Mouse (Mus musculus): ENCODE results near the gene Sept12. TPM values are rescaled to one million over a fixed set of nuclear protein-coding genes. Genes with fewer than 3 reads are reported as not detected.

Gene Sept12
- polyA plus RNA-seq, 1 experiment from 2014 or later, result not detected

DNA sequence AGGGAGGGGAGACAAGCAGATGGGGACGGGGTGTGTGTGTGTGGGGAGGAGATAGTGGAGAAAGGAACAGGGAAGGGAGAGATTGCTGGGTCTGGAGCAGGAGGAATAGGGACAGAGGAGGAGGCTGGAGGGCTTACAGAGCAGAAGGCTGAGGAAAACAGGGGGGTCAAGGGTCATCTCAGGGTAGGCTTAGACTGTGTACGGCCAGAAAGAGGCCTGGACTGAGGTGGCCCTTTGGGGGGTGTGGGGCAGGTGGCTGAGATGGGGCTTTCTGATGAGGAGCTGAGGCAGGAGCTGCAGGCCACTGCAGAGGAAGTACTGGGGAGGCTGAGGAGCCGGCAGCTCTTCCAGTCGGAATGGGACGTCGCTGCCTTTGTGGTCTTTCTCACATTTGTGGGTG lies 9.8 kb upstream of the Sept12 start:
- Histone ChIP-seq H3K27me3 (no peaks in the 10 kb centered on the region), H3K4me2 (replicated peaks) (no peak overlapping the region), H3K36me3 (peaks cover 17% of the 10 kb centered on the region), H3K4me3 (no peak overlapping the region), H3K9me3 (replicated peaks) (no peaks in the 10 kb centered on the region), H3K27ac (no peak overlapping the region), H3K4me1 (peaks cover 6% of the 10 kb centered on the region), H3K9ac (no peak overlapping the region)
- ATAC-seq (ENCODE audit: low FRiP score), result 0 out of 2 replicates have a peak, but pooled peaks have one; percentile 7
- WGBS, result 54% methylated on average over 6 of the region's 6 CpGs

DNA sequence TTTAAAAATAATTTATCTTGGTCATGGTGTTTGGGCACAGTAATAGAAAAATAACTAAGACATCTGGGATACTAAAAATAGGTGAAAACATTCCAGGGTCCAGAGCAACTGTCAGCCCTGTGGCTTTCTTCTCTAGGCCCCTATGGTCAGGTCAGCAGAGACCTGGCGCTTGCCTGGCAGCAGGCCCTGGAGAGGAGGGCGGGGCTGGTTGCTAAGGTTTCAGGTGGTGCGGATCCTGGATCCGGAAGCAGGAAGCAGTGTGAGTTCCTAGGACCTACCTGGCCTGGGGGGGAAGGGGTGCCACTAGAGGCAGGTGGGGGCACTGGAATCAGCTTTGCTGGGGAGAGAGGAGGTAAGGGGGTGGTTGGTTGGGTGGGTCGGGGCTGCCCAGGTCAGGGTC lies 9.4 kb upstream of the Sept12 start, which contains the start of gene Smim22:
Smim22 (plus strand) TSS at position 222 of the 400 bp plus-strand sequence.
- H3K4me3 ChIP-seq, result no peak within 1 kb of the TSS
- ATAC-seq (ENCODE audit: low FRiP score), result 0 out of 2 replicates have a peak, but pooled peaks have one; percentile 9

DNA sequence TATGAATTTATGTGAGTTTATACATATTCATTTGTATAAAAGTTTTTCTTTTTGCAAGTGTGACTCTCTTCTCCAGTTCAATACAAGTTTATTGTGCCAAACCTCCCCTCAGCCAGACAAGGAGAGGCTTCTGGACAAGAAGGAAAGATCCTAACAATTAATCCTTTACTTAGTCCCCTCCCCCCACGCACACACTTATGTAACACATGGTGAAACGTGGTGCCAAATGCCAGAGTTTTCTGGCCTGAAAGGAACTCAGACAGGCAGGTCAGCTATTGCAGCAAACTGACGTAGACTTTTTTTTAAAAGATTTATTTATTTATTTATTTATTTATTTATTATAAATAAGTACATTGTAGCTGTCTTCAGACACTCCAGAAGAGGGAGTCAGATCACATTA lies 3.0 kb upstream of the Sept12 start:
- H3K4me2 ChIP-seq (replicated peaks), result no peak overlapping the region
- no peak for ATAC-seq (ENCODE audit: low FRiP score)
- H3K9ac ChIP-seq, result no peak overlapping the region
- H3K27me3 ChIP-seq, result no peaks in the 10 kb centered on the region
- no peaks in the 10 kb centered on the region for H3K9me3 ChIP-seq (replicated peaks)
- no peaks in the 10 kb centered on the region for H3K4me1 ChIP-seq
- no peaks in the 10 kb centered on the region for H3K36me3 ChIP-seq
- WGBS, result 79% methylated on average over 3 of the region's 3 CpGs
- no peak overlapping the region for H3K4me3 ChIP-seq
- no peak overlapping the region for H3K27ac ChIP-seq

More for the DNA sequence above, 9.4 kb upstream of the Sept12 start, which contains the start of gene Smim22:
- Histone ChIP-seq H3K9ac (no peak within 1 kb of the TSS), H3K36me3 (peaks cover 17% of the 10 kb centered on the region), H3K27ac (no peak within 1 kb of the TSS), H3K4me2 (replicated peaks) (no peak within 1 kb of the TSS), H3K27me3 (no peaks in the 10 kb centered on the region), H3K9me3 (replicated peaks) (no peaks in the 10 kb centered on the region), H3K4me1 (peaks cover 2% of the 10 kb centered on the region)
- WGBS, result 50% methylated on average over 5 of the region's 5 CpGs

DNA sequence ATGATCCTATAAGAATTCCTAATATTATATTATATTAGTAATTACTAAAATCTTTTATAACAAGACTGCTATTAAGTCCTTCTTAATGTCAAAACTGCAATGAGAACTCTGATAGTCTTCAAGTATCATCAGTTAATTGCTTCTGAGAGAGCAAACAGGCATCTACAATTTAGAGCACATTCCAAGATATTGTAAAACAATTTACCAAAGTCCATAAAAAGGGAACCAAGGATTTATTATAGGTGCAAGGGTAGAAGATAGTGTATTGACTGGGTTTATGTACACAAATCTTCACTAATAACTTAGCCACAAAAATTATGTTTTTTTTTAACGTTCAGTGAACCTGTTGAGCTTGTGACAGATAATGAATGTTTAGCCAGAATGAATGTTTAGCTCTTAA lies 1.3 kb upstream of the Sept12 start:
- WGBS, result 90% methylated on average over 1 of the region's 1 CpGs
- Histone ChIP-seq H3K36me3 (no peaks in the 10 kb centered on the region), H3K4me1 (no peaks in the 10 kb centered on the region), H3K4me2 (replicated peaks) (no peak overlapping the region), H3K27ac (no peak overlapping the region), H3K27me3 (no peaks in the 10 kb centered on the region), H3K9ac (no peak overlapping the region), H3K4me3 (no peak overlapping the region), H3K9me3 (replicated peaks) (no peaks in the 10 kb centered on the region)
- ATAC-seq (ENCODE audit: low FRiP score), result no peak

DNA sequence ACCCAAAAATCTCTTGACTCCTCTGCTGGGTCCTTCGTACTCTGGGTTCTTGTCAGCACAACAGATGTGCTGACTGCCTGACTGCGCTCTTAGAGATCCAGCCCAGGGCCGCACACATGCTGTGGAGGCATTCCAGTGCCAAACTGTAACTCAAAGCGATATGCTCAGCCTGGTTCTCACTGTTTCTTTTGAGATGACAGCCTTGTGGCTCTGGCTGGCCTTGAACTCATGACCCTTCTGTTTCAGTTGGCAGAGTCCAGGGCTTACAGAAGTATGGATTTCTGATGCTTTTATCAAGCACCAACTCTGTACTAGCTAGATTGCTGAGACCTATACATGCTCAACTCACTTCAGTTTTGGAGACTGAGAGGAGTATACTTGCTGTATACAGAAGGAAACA lies 4.4 kb downstream of the Sept12 start:
- Histone ChIP-seq H3K36me3 (no peaks in the 10 kb centered on the region), H3K9ac (no peak overlapping the region), H3K27ac (no peak overlapping the region), H3K9me3 (replicated peaks) (no peaks in the 10 kb centered on the region), H3K4me1 (no peaks in the 10 kb centered on the region), H3K27me3 (no peaks in the 10 kb centered on the region), H3K4me2 (replicated peaks) (no peak overlapping the region), H3K4me3 (no peak overlapping the region)
- ATAC-seq (ENCODE audit: low FRiP score), result no peak
- WGBS, result 83% methylated on average over 4 of the region's 4 CpGs

DNA sequence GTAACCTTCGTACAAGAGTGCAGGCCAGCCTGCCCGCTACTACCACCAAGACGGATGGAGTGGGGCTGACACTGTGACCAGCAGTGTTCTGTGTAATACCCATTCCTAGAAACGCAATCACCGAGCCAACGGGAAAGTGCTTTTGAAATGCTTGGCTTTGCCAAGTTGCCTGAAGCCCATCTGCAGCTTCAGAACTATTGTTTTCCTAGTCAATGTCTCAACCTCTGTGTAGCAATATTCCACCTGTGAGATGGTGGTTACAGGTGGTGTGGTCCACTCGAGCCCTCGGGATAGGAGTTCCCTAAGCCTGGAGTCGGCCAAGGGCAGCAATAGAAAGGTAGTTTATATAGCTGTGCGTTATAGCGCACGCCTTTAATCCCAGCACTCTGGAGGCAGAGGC lies 12.9 kb downstream of the Sept12 start:
- no peaks in the 10 kb centered on the region for H3K9me3 ChIP-seq (replicated peaks)
- no peak overlapping the region for H3K27ac ChIP-seq
- no peak overlapping the region for H3K9ac ChIP-seq
- 92% methylated on average over 12 of the region's 12 CpGs for WGBS
- no peaks in the 10 kb centered on the region for H3K36me3 ChIP-seq
- no peaks in the 10 kb centered on the region for H3K27me3 ChIP-seq
- no peak for ATAC-seq (ENCODE audit: low FRiP score)
- H3K4me1 ChIP-seq, result no peaks in the 10 kb centered on the region
- no peak overlapping the region for H3K4me2 ChIP-seq (replicated peaks)
- H3K4me3 ChIP-seq, result no peak overlapping the region

DNA sequence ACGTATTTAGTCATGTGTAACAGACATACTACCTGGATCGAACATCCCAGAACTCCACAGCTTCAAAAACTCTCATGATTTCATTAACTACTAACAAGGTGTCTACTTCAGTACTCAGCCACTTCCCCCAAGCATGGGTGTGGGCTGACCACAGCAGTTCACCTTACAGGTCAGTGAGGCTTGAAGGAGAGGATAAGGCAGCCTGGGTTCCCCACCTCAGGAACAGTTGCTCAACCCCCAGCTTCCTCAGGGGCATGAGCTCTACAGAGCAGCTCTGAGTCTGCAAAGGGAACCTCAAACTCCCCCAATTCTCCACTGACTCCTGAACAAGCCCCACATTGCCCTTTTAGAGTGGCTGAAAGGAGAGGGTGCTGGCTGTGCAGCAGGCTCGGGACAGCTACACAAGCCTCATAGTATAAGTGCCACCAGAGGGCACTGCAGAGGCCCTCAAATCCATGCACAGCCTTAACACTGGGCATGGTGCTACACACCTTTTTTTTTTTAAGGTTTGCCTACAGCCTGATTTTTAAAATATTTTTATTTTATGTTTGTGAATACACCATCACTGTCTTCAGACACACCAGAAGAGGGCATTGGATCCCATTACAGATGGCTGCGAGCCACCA lies 17.8 kb downstream of the Sept12 start:
- Histone ChIP-seq H3K4me2 (replicated peaks) (no peak overlapping the region), H3K36me3 (no peaks in the 10 kb centered on the region), H3K4me1 (no peaks in the 10 kb centered on the region), H3K9me3 (replicated peaks) (no peaks in the 10 kb centered on the region), H3K27ac (no peak overlapping the region), H3K9ac (no peak overlapping the region), H3K27me3 (no peaks in the 10 kb centered on the region), H3K4me3 (no peak overlapping the region)
- no peak for ATAC-seq (ENCODE audit: low FRiP score)
- WGBS, result 70% methylated on average over 4 of the region's 4 CpGs

DNA sequence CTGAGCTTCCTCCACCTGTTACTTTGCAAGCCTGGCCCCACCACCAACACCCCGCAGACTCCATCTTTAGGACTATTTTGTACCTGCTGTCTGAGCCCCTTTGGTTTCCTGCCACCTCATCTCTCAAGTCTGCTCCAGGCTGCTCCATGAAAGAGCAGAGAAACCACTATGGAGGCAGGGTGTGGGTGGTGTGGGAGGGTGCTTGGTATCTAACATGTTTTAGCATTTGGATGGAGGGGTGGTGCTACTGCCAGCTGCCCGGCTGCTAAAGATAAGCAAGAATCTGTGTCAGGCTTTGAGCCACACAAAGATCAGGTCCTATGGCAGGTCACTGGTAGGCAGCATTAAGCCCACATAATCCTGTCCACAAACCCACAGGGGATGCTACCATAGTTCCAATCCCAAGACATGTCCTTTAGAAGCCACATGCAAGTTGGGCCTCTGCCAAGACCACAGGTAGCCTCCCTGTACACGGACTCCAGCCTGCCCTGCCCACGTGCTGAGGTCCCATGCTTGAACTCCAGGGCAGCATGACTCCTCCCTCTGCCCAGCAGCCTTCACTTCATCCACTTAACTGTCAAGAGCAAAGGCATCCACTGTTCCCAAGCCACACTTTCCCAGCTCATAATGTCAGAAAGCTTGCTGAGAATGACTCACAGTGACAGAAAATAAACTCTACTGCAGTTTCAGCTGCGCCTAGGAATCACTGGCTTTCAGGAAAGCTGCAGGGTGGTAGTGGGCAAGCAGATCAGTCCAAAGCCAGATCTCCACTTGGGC lies 19.2 kb downstream of the Sept12 start:
- Histone ChIP-seq H3K4me3 (no peak overlapping the region), H3K36me3 (no peaks in the 10 kb centered on the region), H3K27ac (no peak overlapping the region), H3K27me3 (no peaks in the 10 kb centered on the region), H3K4me1 (no peaks in the 10 kb centered on the region), H3K9me3 (replicated peaks) (no peaks in the 10 kb centered on the region), H3K4me2 (replicated peaks) (no peak overlapping the region), H3K9ac (no peak overlapping the region)
- 70% methylated on average over 5 of the region's 5 CpGs for WGBS
- no peak for ATAC-seq (ENCODE audit: low FRiP score)

DNA sequence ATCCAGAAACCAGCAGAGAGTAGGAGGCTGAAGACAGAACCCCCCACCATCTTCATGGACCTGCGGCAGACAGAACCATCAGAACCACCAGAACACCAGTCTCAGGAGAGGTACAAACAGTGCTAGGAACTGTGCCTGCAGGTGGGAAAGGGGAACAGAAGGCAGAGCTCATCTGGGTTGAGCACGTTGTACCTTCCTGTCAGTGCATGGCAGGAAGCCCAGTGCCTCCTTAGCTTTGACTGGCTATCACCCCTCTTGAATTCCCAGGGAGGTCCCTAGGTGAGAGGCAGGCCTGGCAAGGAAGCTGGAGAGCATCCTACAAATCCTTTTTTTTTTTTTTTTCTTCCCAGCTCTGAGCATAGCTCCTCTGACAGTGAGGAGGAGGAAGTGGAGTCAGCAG lies 21.5 kb downstream of the Sept12 start:
- no peak overlapping the region for H3K9ac ChIP-seq
- H3K4me2 ChIP-seq (replicated peaks), result no peak overlapping the region
- H3K27ac ChIP-seq, result no peak overlapping the region
- no peak for ATAC-seq (ENCODE audit: low FRiP score)
- H3K36me3 ChIP-seq, result no peaks in the 10 kb centered on the region
- no peak overlapping the region for H3K4me3 ChIP-seq
- H3K9me3 ChIP-seq (replicated peaks), result no peaks in the 10 kb centered on the region
- no peaks in the 10 kb centered on the region for H3K4me1 ChIP-seq
- H3K27me3 ChIP-seq, result no peaks in the 10 kb centered on the region
- 78% methylated on average over 2 of the region's 2 CpGs for whole genome bisulfite sequencing

DNA sequence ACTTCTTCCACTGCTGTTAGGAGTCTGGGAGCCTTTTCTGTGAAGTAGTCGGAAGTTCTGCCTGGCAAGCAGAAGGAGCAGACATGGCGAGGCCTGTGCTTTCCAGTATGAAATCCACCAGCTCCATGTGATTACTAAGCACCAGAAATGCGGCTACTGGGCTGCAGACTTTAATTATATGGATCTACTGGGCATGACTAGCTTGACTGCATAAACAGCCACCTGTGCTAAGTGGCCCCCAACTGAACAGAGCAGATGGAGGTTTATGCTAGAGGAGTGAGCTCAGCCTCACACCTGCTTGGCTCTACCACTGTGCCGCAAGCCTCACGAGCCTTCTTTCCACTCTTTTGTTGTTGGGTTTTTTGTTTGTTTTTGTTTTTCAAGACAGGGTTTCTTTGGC lies 23.1 kb downstream of the Sept12 start:
- no peak overlapping the region for H3K27ac ChIP-seq
- no peaks in the 10 kb centered on the region for H3K27me3 ChIP-seq
- no peaks in the 10 kb centered on the region for H3K9me3 ChIP-seq (replicated peaks)
- H3K4me3 ChIP-seq, result no peak overlapping the region
- H3K4me1 ChIP-seq, result no peaks in the 10 kb centered on the region
- no peak overlapping the region for H3K4me2 ChIP-seq (replicated peaks)
- no peaks in the 10 kb centered on the region for H3K36me3 ChIP-seq
- no peak overlapping the region for H3K9ac ChIP-seq
- ATAC-seq (ENCODE audit: low FRiP score), result no peak
- WGBS, result 85% methylated on average over 5 of the region's 5 CpGs

DNA sequence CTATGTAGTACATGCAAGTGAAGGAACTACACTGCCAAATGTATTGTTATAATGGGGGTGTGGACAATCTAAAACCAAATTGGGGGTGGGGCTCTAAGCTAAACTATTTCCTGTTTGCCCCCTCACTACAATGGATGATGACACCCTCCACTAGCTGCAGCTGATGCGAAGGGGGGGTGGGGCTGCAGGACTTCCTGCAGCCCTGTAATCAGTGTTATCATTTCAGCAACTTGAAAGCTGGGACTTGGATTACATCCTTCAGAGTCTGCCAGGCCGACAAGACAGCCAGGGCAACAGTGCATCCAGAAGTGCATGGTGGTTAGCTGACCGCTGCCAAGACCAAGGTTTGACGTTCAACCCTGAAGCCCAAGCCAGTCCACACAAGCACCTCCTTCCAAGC lies 26.0 kb downstream of the Sept12 start:
- no peak overlapping the region for H3K27ac ChIP-seq
- H3K4me1 ChIP-seq, result no peaks in the 10 kb centered on the region
- no peak overlapping the region for H3K4me3 ChIP-seq
- ATAC-seq (ENCODE audit: low FRiP score), result no peak
- H3K9ac ChIP-seq, result no peak overlapping the region
- WGBS, result 84% methylated on average over 4 of the region's 4 CpGs
- H3K9me3 ChIP-seq (replicated peaks), result no peaks in the 10 kb centered on the region
- 0 out of 2 replicates have a peak, but pooled peaks cover 3% of the 10 kb centered on the region for H3K36me3 ChIP-seq
- no peak overlapping the region for H3K4me2 ChIP-seq (replicated peaks)
- H3K27me3 ChIP-seq, result no peaks in the 10 kb centered on the region

DNA sequence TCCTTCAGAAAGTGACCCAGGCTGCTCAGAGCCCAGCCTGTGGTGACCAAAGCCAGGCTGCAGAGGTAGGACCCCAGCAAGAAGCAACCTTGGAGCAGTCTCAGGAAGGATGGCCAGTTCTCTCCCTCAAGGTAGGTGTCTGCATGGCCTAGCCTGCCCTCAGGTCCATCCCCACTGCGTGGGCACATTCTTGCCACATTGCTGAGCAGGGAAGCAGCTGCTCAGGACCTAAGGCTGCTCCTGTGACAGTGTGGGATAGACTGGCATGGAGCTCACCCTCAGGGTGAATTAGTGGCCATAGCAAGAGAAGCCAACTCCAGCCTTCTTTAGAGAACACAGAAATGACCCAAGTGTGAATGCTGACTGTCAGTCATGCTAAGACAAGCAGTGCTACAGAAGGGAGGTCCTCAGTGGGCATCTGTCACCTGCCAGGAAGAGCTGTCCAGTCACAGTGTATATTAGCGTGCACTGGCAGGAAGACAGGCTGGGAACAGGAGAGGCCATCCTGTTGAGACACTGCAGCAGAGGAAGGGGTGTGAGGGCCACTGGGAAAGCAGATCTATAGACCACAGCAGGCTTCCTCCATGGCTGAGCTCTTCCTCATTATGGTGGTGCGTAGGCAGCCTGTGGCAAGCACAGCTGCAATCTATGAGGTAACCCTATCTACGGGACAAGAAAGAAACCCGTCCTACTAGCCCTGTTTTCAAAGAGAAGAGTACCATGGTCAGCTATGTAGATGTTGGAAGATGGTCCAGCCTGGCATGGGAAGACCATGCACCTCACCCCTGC lies 28.4 kb downstream of the Sept12 start:
- Histone ChIP-seq H3K4me2 (replicated peaks) (no peak overlapping the region), H3K4me1 (peaks cover 6% of the 10 kb centered on the region), H3K36me3 (0 out of 2 replicates have a peak, but pooled peaks cover 3% of the 10 kb centered on the region), H3K27ac (no peak overlapping the region), H3K9me3 (replicated peaks) (no peaks in the 10 kb centered on the region), H3K4me3 (no peak overlapping the region), H3K27me3 (no peaks in the 10 kb centered on the region), H3K9ac (no peak overlapping the region)
- 88% methylated on average over 5 of the region's 5 CpGs for WGBS
- no peak for ATAC-seq (ENCODE audit: low FRiP score)

Data from hindbrain, embryonic 12.5 days (tissue).